Mouse (Mus musculus): ENCODE data around the gene Kif22.

Gene Kif22

GRCm38 (mm10) chr7:127016971-127017949 is 25.0 kb downstream of the Kif22 start, which contains the start of gene Pagr1a:
Pagr1a (minus strand) TSS chr7:127017352.
- DNase-seq, result peak; percentile 97 to 98

GRCm38 (mm10) chr7:127016486-127016938 is 25.8 kb downstream of the Kif22 start:
- DNase-seq, result peak; percentile 78 to 80

GRCm38 (mm10) chr7:127016481-127016485 is 26.0 kb downstream of the Kif22 start, which contains the start of gene Pagr1b:
Pagr1b (minus strand) TSS chr7:127016484.
- no peak for DNase-seq

DNA sequence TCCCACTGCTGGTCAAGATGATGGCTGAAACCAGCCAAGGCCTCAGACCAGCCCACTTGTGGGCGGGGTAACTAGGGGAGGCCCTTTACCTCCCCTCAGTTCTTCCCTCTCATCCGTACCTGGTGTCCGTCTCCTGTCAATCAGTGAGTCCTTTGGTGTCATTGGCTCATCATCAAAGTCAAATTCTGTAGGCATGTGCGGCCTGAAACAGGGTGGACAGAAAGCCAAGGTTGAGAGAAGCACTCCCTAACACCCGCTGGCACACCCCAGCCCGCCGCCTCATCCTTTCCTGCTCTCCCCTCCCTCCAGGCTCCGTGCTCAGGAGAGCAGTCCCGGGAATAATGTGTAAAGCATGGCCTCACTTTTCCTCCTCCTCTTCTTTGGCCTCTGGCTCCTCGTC is 26.2 kb downstream of the Kif22 start:
- DNase-seq, result peak in 1 of 2 experiments; percentile 74

GRCm38 (mm10) chr7:127014993-127015392 is 27.3 kb downstream of the Kif22 start:
- DNase-seq, result peak; percentile 32 to 42

GRCm38 (mm10) chr7:127014320-127014719 is 28.0 kb downstream of the Kif22 start, which contains the start of gene Mvp:
Mvp (minus strand) TSS chr7:127014621.
- DNase-seq, result peak; percentile 66 to 74

GRCm38 (mm10) chr7:127013385-127013784 is 28.9 kb downstream of the Kif22 start:
- DNase-seq, result peak in 1 of 2 experiments; percentile 32

DNA sequence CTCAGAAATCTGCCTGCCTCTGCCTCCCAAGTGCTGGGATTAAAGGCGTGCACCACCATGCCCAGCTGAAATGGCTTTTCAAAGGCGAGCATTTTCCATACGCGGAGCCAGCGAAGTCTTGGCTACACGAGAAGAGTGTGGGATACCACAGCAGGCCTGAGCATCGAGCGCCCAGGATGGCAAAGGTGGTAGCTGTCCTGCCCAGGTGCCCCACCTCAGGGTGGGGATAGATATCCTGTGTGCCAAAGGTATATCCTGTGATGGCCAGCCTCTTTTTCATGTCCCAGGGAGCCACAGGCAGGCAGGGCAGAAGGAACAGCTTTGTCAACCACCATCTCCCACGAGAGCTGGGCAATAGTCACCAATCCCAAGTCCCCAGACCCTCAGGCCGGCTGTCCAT is 29.4 kb downstream of the Kif22 start:
- peak in 1 of 2 experiments; percentile 44 for DNase-seq

GRCm38 (mm10) chr7:127012374-127012773 is 29.9 kb downstream of the Kif22 start:
- peak; percentile 38 to 49 for DNase-seq

GRCm38 (mm10) chr7:127011717-127012116 is 30.6 kb downstream of the Kif22 start:
- DNase-seq, result peak in 1 of 2 experiments; percentile 45

DNA sequence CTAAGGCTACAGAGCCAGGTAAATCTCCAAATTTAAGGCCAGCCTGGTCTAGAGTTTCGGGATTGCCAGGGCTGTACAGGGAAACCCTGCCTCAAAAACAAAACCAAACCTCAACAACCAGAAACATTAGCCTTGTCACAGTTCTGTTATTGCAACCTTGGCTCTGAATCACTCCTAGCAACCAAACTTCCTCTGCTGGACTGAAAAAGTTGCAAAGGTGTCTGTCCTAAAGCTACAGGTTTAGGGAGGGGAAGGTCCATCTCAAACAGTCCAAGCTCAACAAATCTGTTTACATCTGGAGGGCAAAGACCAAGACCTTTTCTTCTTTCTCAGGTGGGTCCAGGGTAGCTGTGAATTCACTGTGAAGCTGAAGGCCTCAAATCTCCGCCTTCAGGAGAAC is 31.2 kb downstream of the Kif22 start:
- no peak for DNase-seq

DNA sequence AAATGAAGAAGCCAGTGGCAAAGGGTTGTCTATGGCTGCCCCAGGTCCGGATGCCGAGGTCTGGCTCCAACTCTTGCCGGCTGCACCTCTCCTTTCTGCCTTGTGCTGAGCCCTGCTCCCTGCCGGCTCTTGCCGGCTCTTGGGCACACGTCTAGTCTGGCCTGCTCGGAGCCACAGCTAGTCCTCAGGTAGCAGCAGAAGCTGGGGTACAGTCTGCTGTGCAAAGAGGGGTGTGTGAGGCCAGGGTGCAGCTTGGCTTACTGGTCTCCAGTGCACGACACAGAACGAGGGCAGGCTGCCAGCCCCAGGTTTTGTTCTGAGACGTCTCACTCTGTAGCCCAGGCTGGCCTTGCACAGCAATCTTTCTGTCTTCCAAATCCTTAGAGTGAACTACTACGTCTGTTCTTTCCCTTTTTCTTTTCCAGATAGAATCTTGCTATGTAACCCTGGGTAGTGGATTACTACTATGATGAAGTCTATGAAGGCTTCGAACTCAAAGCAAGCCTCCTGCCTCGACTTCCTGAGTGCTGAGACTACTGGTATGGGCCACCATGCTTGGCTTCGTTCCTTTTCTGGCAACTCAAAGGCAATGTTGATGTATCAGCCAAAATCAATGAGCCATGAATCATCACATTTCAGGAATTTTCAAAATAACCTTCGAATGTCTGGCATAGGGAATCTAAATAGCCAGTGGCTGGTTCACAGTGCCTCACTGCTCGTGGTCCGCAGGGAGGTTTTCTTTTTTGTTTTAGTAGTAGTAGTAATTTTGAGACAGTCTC is 32.8 kb downstream of the Kif22 start:
- peak; percentile 75 to 78 for DNase-seq

DNA sequence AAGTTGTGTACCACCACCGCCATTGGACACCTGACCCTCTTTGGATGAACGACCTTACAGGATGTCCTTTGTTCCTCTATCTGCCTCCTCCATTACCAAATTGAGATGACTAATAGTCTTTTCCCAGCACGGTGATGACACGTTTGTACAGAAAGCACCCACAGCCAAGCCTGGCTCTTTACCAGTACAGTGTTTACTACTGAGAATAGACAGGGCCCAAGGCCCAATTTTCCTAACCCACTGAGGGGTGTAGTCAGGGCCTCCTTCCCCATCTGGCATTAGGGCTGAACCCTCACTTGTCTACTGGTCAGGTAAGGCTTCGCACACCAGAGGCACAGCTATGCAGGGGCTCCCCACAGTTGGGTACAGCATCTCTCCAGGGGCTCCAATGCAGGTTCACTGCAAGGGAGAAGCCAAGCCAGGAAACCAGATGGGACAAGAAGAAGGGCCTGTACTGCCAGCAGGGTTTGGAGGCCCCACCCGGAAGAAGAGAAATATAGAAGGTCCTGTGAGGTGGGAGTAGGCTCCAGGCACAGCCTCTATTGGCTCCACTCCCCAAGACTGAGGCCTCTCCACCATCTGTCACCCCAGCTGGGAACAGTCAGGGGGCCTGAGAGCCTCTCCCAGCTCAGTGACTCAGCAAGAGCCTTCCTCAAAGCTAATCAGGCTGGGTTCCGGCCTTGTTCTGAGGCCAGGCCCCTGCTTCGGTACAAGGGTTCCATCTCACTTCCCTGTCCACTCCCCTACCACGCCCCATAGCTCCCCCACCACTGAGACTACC is 33.8 kb downstream of the Kif22 start:
- DNase-seq, result peak; percentile 97 to 98

DNA sequence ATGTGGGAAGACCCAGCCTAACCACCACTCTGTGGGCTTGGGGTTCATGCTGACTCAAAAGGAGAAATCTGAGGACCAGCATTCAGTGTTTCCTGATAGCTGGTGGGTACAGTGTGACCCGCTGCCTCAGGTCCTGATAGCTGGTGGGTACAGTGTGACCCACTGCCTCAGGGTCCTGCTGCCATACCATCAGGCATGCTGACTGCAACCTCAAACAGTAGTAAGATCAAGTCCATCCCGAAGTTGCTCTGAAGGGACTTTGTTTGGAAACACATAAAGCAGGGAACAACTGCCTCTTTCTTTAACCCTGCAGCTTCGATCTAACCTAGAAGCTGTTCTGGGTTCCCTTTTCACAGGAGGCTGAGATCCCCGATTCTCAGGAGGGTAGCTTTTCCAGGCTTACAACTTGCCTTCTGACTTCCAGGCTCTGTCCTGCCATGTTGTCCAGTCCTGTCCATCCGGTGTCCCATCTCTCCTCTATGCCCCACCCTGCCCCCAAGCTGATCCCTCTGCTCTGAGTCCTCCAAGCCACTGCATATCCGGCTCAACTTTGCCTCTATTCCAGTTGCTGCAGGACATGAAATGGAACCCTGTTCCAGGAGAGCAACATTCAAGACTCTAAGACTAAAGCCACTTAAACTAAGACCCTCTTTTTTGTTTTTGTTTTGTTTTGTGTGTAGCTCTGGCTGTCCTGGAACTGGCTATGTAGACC is 34.8 kb downstream of the Kif22 start:
- peak; percentile 46 to 53 for DNase-seq

DNA sequence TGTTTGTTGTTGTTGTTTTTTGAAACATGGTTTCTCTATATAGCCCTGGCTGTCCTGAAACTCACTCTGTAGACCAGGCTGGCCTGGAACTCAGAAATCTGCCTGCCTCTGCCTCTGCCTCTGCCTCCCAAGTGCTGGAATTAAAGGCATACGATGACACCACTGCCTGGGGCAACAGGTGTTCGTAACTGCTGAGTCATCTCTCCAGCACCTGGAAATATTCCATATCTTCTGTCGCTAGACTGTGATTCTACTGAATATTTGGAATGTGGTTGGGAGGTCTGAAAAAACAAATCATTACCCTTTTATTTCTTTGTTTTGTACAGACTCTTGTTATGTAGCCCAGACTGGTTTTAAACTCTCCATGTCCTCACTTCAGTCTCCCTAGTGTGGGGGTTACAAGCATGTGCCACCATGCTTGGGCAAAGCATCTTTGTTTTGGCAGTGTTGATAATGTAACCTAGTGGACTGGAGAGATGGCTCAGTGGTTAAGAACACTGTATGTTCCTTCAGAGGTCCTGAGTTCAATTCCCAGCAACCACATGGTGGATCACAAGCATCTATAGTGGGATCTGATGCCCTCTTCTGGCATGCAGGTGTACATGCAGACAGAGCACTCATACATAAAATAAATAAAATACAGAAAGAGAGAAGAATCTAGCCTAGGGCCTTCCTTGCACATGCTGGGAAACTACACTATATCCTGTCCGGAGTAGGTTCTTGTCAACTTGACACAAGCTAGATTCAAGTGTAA is 38.0 kb downstream of the Kif22 start:
- DNase-seq, result no peak

GRCm38 (mm10) chr7:127003620-127004019 is 38.7 kb downstream of the Kif22 start:
- no peak for DNase-seq

- no peak for DNase-seq
Observed at GRCm38 (mm10) chr7:126999568-126999967, 42.7 kb downstream of the Kif22 start.

- no peak for DNase-seq
Observed at GRCm38 (mm10) chr7:126996449-126996848, 45.8 kb downstream of the Kif22 start.

DNA sequence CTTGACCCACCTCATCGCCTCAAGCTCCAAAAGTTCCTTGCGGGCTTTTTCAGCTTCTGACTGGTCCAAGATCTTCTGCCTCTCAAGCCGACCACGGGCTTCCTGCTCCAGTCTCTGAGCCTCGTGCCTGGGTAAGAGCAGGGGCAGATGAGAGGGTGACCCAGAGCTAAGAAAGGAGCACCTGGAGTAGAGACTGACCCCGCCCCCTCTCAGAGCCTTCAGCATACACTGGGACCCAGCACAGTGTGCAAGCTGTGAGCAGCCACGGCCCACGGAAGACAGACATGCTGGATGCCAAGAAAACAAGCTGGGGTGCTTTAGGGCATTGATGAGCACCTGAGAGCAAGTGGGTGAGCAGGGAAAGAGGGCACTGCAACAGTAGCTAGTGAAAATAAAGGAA is 53.5 kb downstream of the Kif22 start:
- DNase-seq, result no peak

DNA sequence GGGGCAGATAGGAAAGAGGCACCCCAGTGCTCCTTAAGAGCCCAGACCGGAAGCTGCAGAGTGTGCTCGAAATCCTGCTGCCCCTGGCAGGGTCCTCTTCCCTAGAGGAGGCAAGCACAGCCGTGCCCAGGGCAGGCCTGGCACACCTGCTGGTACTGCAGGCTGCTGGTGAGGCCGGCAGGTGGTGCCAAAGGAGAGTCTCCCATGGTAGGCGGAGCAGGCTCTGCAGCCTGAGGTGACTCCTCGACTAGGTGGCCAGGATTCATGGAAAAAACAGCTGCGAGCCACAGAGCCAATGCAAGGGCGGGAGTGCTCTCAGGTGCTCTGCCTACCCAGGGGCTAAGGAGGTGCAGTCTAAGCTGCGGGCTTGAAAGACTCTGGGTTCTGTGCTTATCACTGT is 56.0 kb downstream of the Kif22 start:
- peak; percentile 85 to 89 for DNase-seq

GRCm38 (mm10) chr7:126984667-126985444 is 57.4 kb downstream of the Kif22 start:
- peak in 1 of 2 experiments; percentile 31 for DNase-seq
